Mouse (Mus musculus): ENCODE measurements around the gene C1s1. TPM values are rescaled to one million over a fixed set of nuclear protein-coding genes. Genes with fewer than 3 reads are reported as not detected.
A peak's percentile ranks its signal among the peaks of the same experiment; 100 is the strongest.
"Not testable (repeated sequence)": the region's sequence is repeated elsewhere in the genome, so short reads cannot be mapped to it uniquely, and the experiment has no call there.

The C1s1 gene
- polyA plus RNA-seq, 1 experiment: 4.0 TPM

DNA sequence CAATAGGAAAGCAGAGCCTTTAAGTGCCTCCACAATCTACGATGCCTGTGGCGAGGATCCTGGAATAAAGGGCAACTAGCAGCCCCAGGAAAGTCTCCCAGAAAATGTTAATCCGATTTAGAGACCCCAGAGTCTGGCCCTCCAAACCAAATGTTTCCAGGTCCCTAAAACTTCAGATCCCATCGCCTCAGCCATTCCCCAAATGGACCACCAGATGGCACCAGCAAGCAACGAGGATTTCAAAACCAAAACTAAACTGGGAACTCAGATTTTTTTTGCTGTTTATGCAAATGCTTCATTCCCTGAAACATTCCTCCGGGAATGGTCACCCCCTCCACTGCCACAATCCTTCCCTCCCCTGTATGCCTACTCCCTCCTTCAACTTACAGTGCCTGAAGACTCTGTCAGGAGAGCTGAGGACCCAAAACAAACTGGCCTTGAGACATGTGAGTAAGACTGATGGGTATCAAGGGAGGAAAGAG, 29.8 kb downstream of the C1s1 start, which contains the start of gene C1ra:
Gene C1ra (plus strand): TSS at position 51 of the 482 bp plus-strand sequence.
- H3K27ac ChIP-seq (ENCODE audit: insufficient read depth, low read length): no peak within 1 kb of the TSS
- H3K4me1 ChIP-seq (ENCODE audit: control insufficient read depth, insufficient read depth, low read length): no peaks in the 10 kb centered on the region
- peak within 1 kb of the TSS; percentile 22; the same call in 1 of the 2 replicates for H3K4me3 ChIP-seq (ENCODE audit: insufficient read depth, low read length)
- TF ChIP-seq CTCF (IDR thresholded peaks at IDR 0.05; ENCODE audit: extremely low read depth, insufficient read depth, low read length) (peak; percentile 65), POLR2A (IDR thresholded peaks at IDR 0.05; ENCODE audit: extremely low read depth, insufficient read depth, low read length) (no peak)

DNA sequence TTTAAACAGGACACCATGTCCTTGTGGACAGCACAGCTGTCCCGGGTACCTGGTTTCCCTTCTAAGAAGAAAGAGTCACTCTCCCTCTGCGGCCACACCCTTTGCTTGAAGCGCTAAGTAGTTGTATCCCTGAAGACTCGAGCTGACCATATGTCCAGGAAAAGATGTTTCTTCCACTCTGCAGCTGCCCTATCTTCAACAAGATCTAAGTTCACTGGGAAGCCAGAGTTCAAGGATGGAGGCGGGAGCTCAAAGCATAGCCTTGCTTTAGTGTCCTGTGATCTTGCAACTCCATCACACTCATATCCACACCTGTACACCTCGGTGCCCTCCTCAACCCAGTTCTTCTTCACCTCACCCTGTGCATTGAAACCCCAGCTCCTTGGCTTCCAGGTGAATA, 30.2 kb downstream of the C1s1 start:
- H3K4me3 ChIP-seq (ENCODE audit: insufficient read depth, low read length): no peak overlapping the region
- H3K4me1 ChIP-seq (ENCODE audit: control insufficient read depth, insufficient read depth, low read length): no peaks in the 10 kb centered on the region
- no peak for TF ChIP-seq POLR2A (IDR thresholded peaks at IDR 0.05; ENCODE audit: extremely low read depth, insufficient read depth, low read length)
- TF ChIP-seq CTCF (IDR thresholded peaks at IDR 0.05; ENCODE audit: extremely low read depth, insufficient read depth, low read length): no peak
- no peak overlapping the region for H3K27ac ChIP-seq (ENCODE audit: insufficient read depth, low read length)

DNA sequence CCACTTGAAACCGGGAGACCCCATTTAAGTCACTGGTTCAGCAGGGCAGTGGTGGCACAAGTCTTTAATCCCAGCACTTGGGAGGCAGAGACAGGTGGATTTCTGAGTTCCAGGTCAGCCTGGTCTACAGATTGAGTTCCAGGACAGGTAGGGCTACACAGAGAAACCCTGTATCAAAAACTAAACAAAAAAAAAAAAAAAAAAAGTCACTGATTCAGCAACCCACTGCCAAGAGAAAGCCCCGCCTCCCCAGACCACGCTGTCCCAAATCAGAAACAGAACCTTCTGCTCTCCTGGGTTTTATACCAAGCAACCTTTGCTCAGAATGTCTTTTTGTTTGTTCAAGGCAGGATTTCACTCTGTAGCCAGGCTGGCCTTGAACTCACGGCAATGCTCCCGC, 33.0 kb downstream of the C1s1 start:
- not testable (repeated sequence) for H3K4me3 ChIP-seq (ENCODE audit: insufficient read depth, low read length); H3K27ac ChIP-seq (ENCODE audit: insufficient read depth, low read length); H3K4me1 ChIP-seq (ENCODE audit: control insufficient read depth, insufficient read depth, low read length)

DNA sequence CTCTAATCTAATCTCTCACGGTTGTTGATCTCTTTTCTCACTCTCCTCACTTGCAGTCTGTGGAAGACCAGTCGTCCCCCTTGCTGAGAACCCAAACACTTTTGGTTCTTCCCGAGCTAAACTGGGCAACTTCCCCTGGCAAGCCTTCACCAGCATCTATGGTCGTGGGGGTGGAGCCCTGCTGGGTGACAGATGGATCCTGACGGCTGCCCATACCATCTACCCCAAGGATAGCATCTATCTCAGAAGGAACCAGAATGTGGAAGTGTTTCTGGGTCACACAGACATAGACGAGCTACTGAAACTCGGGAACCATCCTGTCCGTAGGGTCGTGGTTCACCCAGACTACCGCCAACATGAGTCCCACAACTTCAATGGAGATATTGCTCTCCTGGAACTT, 33.9 kb downstream of the C1s1 start:
- H3K4me1 ChIP-seq (ENCODE audit: control insufficient read depth, insufficient read depth, low read length): no peaks in the 10 kb centered on the region
- no peak for TF ChIP-seq CTCF (IDR thresholded peaks at IDR 0.05; ENCODE audit: extremely low read depth, insufficient read depth, low read length)
- TF ChIP-seq POLR2A (IDR thresholded peaks at IDR 0.05; ENCODE audit: extremely low read depth, insufficient read depth, low read length): no peak
- no peak overlapping the region for H3K27ac ChIP-seq (ENCODE audit: insufficient read depth, low read length)
- no peak overlapping the region for H3K4me3 ChIP-seq (ENCODE audit: insufficient read depth, low read length)

DNA sequence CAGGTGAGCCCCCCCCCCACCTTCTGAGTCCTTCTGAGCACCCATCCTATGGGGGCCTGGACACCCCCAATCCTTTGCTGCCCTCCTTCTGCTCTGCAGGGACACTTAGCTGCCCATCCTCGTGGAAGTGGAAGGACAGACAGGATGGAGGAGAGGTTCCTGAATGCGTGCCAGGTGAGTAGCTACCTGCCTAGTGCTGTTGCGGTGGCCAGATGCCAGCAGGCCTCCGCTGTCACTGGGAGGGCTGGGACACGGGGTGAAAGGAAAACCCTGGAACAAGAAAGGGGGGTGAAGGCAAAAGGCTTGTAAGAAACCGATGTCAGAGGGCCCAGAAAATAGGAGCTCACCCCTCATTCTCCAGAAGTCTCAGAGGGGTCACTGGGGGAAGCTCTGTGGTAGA, 35.2 kb downstream of the C1s1 start:
- no peak overlapping the region for H3K27ac ChIP-seq (ENCODE audit: insufficient read depth, low read length)
- no peaks in the 10 kb centered on the region for H3K4me1 ChIP-seq (ENCODE audit: control insufficient read depth, insufficient read depth, low read length)
- no peak for TF ChIP-seq POLR2A (IDR thresholded peaks at IDR 0.05; ENCODE audit: extremely low read depth, insufficient read depth, low read length)
- no peak for TF ChIP-seq CTCF (IDR thresholded peaks at IDR 0.05; ENCODE audit: extremely low read depth, insufficient read depth, low read length)
- no peak overlapping the region for H3K4me3 ChIP-seq (ENCODE audit: insufficient read depth, low read length)

DNA sequence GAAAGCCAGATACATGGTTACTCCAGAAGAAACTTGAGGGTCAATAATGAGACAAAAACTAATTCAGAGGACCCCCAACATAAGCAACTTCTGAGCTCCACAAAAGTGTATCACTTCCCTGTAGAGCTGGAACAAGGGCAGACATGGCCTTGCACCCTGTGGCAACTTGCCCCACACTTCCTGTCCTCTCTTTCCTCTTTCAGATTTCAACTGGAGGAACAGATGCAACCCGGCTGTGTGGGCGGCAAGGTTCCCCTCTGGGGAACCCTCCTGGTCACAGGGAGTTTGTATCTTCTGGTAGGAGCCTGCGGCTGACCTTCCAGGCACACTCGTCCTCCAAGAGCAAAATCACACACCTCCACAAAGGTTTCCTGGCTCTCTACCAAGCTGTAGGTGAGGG, 37.1 kb downstream of the C1s1 start:
- H3K4me1 ChIP-seq (ENCODE audit: control insufficient read depth, insufficient read depth, low read length): no peaks in the 10 kb centered on the region
- no peak overlapping the region for H3K4me3 ChIP-seq (ENCODE audit: insufficient read depth, low read length)
- H3K27ac ChIP-seq (ENCODE audit: insufficient read depth, low read length): no peak overlapping the region
- TF ChIP-seq POLR2A (IDR thresholded peaks at IDR 0.05; ENCODE audit: extremely low read depth, insufficient read depth, low read length) (no peak), CTCF (IDR thresholded peaks at IDR 0.05; ENCODE audit: extremely low read depth, insufficient read depth, low read length) (no peak)

DNA sequence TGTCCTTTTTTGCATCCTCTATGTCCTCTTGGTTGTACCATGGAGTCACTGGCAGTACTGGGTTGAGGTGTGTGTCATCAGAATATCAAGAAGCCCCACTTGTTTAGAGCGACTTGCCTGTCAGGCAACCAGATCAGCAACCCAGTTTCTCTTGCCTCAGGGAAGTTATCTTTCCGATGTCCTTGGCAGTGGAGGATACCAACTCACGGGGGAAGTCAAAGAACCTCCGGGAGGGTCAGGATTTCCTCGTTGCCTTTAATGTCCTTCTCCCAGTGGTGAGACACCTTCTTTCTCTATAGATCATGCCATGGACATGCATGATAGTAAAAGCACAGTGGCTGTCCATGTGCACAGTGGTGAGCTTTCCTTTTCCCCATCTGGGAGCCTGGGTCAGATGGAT, 40.1 kb downstream of the C1s1 start:
- TF ChIP-seq POLR2A (IDR thresholded peaks at IDR 0.05; ENCODE audit: extremely low read depth, insufficient read depth, low read length) (no peak), CTCF (IDR thresholded peaks at IDR 0.05; ENCODE audit: extremely low read depth, insufficient read depth, low read length) (no peak)
- no peak overlapping the region for H3K4me3 ChIP-seq (ENCODE audit: insufficient read depth, low read length)
- no peak overlapping the region for H3K27ac ChIP-seq (ENCODE audit: insufficient read depth, low read length)
- H3K4me1 ChIP-seq (ENCODE audit: control insufficient read depth, insufficient read depth, low read length): no peaks in the 10 kb centered on the region

DNA sequence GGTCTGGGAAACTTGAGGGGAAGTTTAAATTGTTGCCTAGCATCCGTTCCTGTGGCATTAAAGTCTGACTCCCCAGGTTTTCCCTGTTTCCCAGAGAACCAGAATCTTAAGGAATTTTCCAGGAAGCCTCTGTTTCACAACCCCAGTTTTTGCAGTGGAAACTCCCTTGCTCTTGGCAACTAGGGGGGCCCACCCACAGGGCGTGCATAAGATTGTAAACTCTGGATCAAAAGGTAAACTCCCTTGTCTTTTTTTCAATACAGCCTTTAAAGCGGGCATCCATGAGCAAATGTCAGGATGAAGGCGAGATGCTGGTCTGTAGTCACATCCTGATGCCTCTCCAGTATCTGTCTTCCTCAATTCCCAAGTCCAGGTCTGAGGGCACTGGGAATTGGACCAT, 40.7 kb downstream of the C1s1 start:
- no peak overlapping the region for H3K27ac ChIP-seq (ENCODE audit: insufficient read depth, low read length)
- H3K4me1 ChIP-seq (ENCODE audit: control insufficient read depth, insufficient read depth, low read length): no peaks in the 10 kb centered on the region
- no peak overlapping the region for H3K4me3 ChIP-seq (ENCODE audit: insufficient read depth, low read length)
- TF ChIP-seq POLR2A (IDR thresholded peaks at IDR 0.05; ENCODE audit: extremely low read depth, insufficient read depth, low read length) (no peak), CTCF (IDR thresholded peaks at IDR 0.05; ENCODE audit: extremely low read depth, insufficient read depth, low read length) (no peak)

DNA sequence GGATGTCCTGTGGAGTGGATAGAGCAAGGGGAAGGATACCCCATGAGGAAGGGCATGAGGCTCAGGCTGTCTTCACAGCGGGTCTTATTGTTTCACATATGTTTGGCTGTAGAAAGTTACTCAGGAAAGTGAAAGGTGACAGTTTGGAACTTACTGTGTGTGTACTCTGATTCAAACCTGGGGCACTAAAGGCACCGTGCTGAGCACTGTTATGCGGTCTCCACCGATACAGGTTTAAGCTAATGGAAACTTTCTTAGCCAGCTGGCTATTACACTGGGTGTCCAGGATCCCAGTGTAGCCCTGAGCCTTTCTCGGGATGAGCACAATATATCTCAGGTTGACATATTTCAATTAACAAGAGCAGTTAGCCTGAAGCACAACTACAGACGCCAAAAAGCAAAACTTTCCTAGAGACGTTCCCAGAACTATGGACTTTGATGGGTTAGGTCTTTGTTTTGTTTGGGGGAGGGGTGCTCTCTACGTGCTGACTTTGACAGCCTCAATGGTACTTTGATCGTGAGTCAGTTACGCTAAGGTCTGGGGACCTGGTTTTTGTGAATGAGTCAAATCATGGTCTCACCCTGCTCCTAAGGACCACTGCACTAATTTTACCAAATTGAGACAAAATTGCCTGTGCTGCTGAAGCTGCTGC, 42.1 kb downstream of the C1s1 start:
- no peak overlapping the region for H3K4me3 ChIP-seq (ENCODE audit: insufficient read depth, low read length)
- TF ChIP-seq POLR2A (IDR thresholded peaks at IDR 0.05; ENCODE audit: extremely low read depth, insufficient read depth, low read length) (no peak), CTCF (IDR thresholded peaks at IDR 0.05; ENCODE audit: extremely low read depth, insufficient read depth, low read length) (no peak)
- H3K27ac ChIP-seq (ENCODE audit: insufficient read depth, low read length): no peak overlapping the region
- H3K4me1 ChIP-seq (ENCODE audit: control insufficient read depth, insufficient read depth, low read length): no peaks in the 10 kb centered on the region

DNA sequence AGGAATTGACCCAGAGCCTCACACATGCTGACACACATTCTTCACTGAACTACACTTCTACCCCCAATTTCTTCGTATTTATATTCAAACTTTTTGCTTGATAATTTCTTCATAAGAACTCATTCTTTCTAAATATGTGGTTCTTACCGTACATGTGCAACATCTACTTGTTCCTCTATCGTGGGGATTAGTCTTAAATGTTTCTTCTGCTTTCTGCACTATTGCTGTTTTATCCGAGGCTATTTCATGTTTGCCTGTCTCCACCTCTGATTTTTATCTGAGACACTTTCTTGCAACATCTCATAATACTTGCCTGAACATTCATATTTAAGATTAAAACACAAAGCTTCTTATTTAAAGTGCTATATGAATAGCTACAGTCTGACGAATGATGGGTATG, 46.1 kb downstream of the C1s1 start:
- Histone ChIP-seq H3K27ac (ENCODE audit: insufficient read depth, low read length) (no peak overlapping the region), H3K4me3 (ENCODE audit: insufficient read depth, low read length) (no peak overlapping the region), H3K4me1 (ENCODE audit: control insufficient read depth, insufficient read depth, low read length) (no peaks in the 10 kb centered on the region)
- no peak for TF ChIP-seq POLR2A (IDR thresholded peaks at IDR 0.05; ENCODE audit: extremely low read depth, insufficient read depth, low read length)
- TF ChIP-seq CTCF (IDR thresholded peaks at IDR 0.05; ENCODE audit: extremely low read depth, insufficient read depth, low read length): no peak
